Comparison of ENCODE assay signal across 17 mouse cellular contexts in the genomic region with DNA sequence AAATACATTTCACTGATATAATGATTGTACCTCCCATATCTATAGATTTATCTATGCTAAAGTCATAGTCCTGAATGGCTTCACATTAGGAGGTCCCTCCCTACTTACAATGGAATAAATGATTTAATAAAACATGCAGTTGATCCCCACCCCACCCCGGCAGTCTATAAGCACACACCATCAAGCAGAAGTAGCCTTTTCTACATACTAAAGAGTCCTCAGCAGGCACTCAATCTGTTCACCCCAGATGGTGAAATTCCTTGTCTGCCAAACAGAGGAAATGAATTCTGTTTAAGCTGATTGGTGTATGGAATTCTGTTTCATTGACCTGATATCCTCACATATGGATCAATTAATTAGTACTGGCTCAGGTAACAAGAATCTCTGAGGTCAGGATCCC.
DNase-seq lines count a peak whose midpoint lies in the region; ATAC-seq lines count a peak whose summit lies in the region.
"Had no signal": no experiment of that assay in that cellular context is flagged by ENCODE, and none has a peak within 500 bp of the region (broad histone marks: within the 10 kb centered on the region; RNA-seq: fewer than 3 reads in every experiment).

No protein-coding gene starts in this region.

- H3K9me3 ChIP-seq in forebrain, embryonic 14.5 days (replicated peaks; ENCODE audit: control insufficient read depth, low read length), result no peaks in the 10 kb centered on the region
- no peaks in the 10 kb centered on the region for H3K9me3 ChIP-seq in forebrain, embryonic 12.5 days
- no peaks in the 10 kb centered on the region for H3K9me3 ChIP-seq in kidney, embryonic 16.5 days (ENCODE audit: low read length)
- H3K9me3 ChIP-seq: embryonic facial prominence, embryonic 15.5 days; midbrain, embryonic 15.5 days had no signal

- no peak overlapping the region for H3K9ac ChIP-seq in forebrain, embryonic 14.5 days (ENCODE audit: low read length)
- H3K9ac ChIP-seq in forebrain, embryonic 12.5 days, result no peak overlapping the region
- H3K9ac ChIP-seq in kidney, embryonic 16.5 days (replicated peaks; ENCODE audit: low read length), result no peak overlapping the region
- H3K9ac ChIP-seq: embryonic facial prominence, embryonic 15.5 days; midbrain, embryonic 15.5 days had no signal

- peak; percentile 58 for DNase-seq in forebrain, embryonic 14.5 days (ENCODE audit: low spot score)
- DNase-seq in right cerebral cortex, postnatal 10 days (ENCODE audit: low spot score in 2 of 2), result peak; percentile 44 to 63
- no peak for DNase-seq in right cerebral cortex, postnatal 14 days
- peak; percentile 45 to 70 for DNase-seq in cerebellum, postnatal 25 days
- DNase-seq in B cell, adult 2 months, result no peak
- DNase-seq: gastrocnemius, postnatal 25 days; kidney, adult 2 months; liver; lung, adult 2 months had no signal

- no peak overlapping the region for H3K4me3 ChIP-seq in forebrain, embryonic 14.5 days (ENCODE audit: low read depth, low read length)
- H3K4me3 ChIP-seq in forebrain, embryonic 12.5 days (replicated peaks), result no peak overlapping the region
- no peak overlapping the region for H3K4me3 ChIP-seq in kidney, embryonic 16.5 days (ENCODE audit: low read length)
- H3K4me3 ChIP-seq: embryonic facial prominence, embryonic 15.5 days; midbrain, embryonic 15.5 days had no signal

- peak; percentile 71; the same call in 1 of the 2 replicates for ATAC-seq in forebrain, embryonic 14.5 days
- no peak for ATAC-seq in forebrain, embryonic 12.5 days (ENCODE audit: low FRiP score)
- ATAC-seq in kidney, embryonic 16.5 days (ENCODE audit: low FRiP score, low TSS enrichment), result no peak
- no peak for ATAC-seq in megakaryocyte progenitor cell, adult 5-6 weeks (replicated peaks; ENCODE audit: poor library complexity)
- ATAC-seq: hindbrain, embryonic 16.5 days; midbrain, embryonic 15.5 days; Patski had no signal

- H3K36me3 ChIP-seq in forebrain, embryonic 14.5 days (ENCODE audit: control insufficient read depth, insufficient read depth, low read length), result no peaks in the 10 kb centered on the region
- no peaks in the 10 kb centered on the region for H3K36me3 ChIP-seq in forebrain, embryonic 12.5 days (replicated peaks)
- no peaks in the 10 kb centered on the region for H3K36me3 ChIP-seq in kidney, embryonic 16.5 days (ENCODE audit: insufficient read depth, low read length)
- H3K36me3 ChIP-seq: embryonic facial prominence, embryonic 15.5 days; midbrain, embryonic 15.5 days had no signal

- H3K4me1 ChIP-seq in forebrain, embryonic 14.5 days (ENCODE audit: control insufficient read depth, insufficient read depth, low read length), result no peaks in the 10 kb centered on the region
- no peaks in the 10 kb centered on the region for H3K4me1 ChIP-seq in forebrain, embryonic 12.5 days
- no peaks in the 10 kb centered on the region for H3K4me1 ChIP-seq in kidney, embryonic 16.5 days (ENCODE audit: insufficient read depth, low read length)
- H3K4me1 ChIP-seq: embryonic facial prominence, embryonic 15.5 days; midbrain, embryonic 15.5 days had no signal

- no peak overlapping the region for H3K4me2 ChIP-seq in forebrain, embryonic 14.5 days (ENCODE audit: low read length)
- no peak overlapping the region for H3K4me2 ChIP-seq in forebrain, embryonic 12.5 days
- H3K4me2 ChIP-seq in kidney, embryonic 16.5 days (replicated peaks; ENCODE audit: low read depth, low read length), result no peak overlapping the region
- H3K4me2 ChIP-seq: embryonic facial prominence, embryonic 15.5 days; heart, embryonic 11.5 days; midbrain, embryonic 15.5 days had no signal

- H3K27ac ChIP-seq in forebrain, embryonic 14.5 days (ENCODE audit: low read depth, low read length), result no peak overlapping the region
- no peak overlapping the region for H3K27ac ChIP-seq in forebrain, embryonic 12.5 days
- H3K27ac ChIP-seq in kidney, embryonic 16.5 days (ENCODE audit: low read length), result no peak overlapping the region
- H3K27ac ChIP-seq: embryonic facial prominence, embryonic 15.5 days; midbrain, embryonic 15.5 days had no signal

- H3K27me3 ChIP-seq in forebrain, embryonic 14.5 days (replicated peaks; ENCODE audit: control insufficient read depth, insufficient read depth, low read length), result no peaks in the 10 kb centered on the region
- H3K27me3 ChIP-seq in forebrain, embryonic 12.5 days, result no peaks in the 10 kb centered on the region
- H3K27me3 ChIP-seq in kidney, embryonic 16.5 days (ENCODE audit: insufficient read depth, low read length), result no peaks in the 10 kb centered on the region
- H3K27me3 ChIP-seq: embryonic facial prominence, embryonic 15.5 days; midbrain, embryonic 15.5 days; Patski had no signal

- 82% methylated on average over 1 of the region's 1 CpGs for WGBS in forebrain, embryonic 14.5 days
- 82% methylated on average over 1 of the region's 1 CpGs for WGBS in forebrain, embryonic 12.5 days
- 94% methylated on average over 1 of the region's 1 CpGs for WGBS in kidney, embryonic 16.5 days

Comparison
In these comparisons a context has a peak if more than half of its experiments do, and no peak if none do; other contexts are left out.
1. DNase-seq: peak in forebrain, embryonic 14.5 days (single experiment), right cerebral cortex, postnatal 10 days (2 of 2) and cerebellum, postnatal 25 days (2 of 2); none in right cerebral cortex, postnatal 14 days (single experiment) and B cell, adult 2 months (0 of 2).